Mouse (Mus musculus) T-cell, adult 2 months (primary cell): ENCODE data around the gene Tesk2.
"Not testable (repeated sequence)": the region's sequence is repeated elsewhere in the genome, so short reads cannot be mapped to it uniquely, and the experiment has no call there.

Source experiments
- DNase-seq: peaks from one replicate; pipeline ENCODE4 v3.0.0; 2022; ENCODE audit warnings: low spot score

Tesk2 gene

DNA sequence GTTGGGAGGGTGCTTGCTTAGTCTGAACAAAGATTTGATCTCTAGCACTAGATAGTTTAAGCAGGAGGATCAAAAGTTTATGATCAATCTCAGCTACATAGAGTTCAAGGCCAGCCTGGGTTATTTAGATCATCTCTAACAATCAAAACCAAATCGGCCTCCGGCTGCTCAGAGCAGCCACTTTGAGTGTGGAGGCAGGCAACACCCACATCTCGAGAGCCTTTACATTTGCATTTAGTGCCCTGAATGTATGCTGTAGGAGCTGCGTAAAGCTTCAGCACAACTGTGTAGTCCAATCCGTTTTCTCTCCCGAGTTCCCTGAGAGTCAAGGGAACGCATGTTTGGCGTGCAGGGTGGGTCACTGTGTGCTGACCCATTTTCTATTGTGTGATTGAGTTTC is 71.7 kb downstream of the Tesk2 start:
- DNase-seq, result no peak

DNA sequence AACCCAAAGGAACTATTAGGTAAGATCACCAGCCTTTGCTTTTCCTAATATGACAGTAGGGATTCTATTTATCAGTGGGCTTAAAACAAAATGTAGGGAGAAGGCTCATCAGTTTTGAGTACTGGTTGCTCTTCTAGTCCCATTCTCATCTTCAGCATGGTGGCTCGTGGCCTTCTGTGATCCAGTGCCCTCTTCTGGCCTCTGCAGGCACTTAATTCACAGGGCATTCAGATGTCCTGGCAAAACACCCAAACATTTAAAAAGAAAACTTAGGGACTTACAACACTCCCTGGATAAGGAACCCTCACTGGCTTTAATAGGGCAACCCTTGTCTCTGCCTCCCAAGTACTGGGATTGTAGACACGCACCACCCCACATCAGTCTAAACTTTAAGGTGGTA is 73.5 kb downstream of the Tesk2 start:
- no peak for DNase-seq

DNA sequence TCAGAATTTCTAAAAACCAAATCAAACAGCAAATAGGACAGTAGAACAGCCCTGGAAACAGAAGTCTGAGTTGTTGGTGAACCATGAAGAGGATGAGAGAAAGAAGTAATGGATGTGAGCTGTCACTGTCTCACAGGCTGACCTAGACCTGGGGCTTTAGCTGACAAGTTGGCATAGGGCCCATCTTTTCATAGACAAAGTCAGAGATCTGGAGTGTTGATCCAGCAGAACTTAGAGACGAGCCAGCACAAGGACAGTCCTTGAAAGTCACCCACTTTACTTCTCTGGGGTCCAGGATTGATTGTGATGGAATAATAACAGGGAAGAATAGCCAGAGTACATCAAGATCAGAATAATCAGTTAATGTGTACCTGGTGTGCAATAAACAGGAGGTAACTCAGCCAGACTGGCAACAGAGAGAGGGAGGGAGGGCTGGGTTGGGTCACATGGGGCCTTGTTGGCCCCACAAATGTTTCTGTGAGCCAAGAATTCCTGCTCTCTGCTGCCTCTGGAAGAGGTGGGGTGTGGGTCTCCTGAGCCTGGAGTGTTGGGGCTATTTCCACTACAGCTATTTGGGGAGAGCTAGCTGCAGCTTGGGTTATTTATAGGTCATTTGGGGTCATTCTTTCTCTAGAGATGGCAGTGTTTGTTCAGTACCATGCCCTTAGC is 75.8 kb downstream of the Tesk2 start:
- DNase-seq, result no peak

DNA sequence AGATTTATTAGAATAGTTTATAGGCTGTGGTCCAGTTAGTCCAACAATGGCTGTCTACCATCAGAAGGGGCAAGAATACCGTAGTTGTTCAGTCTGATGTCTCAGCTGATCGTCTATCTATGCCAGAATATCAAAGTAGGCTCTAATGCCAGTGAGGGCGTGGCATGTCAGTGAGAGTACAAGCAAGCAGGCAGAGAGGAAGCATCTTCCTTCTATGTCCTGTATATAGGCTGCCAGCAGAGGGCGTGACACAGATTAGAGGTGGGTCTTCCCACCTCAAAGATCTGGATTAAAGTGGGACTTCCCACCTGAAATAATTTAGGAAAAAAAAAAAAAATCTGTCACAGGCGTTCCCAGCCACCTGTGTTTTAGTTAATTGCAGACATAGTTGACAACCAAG is 79.2 kb downstream of the Tesk2 start:
- no peak for DNase-seq

DNA sequence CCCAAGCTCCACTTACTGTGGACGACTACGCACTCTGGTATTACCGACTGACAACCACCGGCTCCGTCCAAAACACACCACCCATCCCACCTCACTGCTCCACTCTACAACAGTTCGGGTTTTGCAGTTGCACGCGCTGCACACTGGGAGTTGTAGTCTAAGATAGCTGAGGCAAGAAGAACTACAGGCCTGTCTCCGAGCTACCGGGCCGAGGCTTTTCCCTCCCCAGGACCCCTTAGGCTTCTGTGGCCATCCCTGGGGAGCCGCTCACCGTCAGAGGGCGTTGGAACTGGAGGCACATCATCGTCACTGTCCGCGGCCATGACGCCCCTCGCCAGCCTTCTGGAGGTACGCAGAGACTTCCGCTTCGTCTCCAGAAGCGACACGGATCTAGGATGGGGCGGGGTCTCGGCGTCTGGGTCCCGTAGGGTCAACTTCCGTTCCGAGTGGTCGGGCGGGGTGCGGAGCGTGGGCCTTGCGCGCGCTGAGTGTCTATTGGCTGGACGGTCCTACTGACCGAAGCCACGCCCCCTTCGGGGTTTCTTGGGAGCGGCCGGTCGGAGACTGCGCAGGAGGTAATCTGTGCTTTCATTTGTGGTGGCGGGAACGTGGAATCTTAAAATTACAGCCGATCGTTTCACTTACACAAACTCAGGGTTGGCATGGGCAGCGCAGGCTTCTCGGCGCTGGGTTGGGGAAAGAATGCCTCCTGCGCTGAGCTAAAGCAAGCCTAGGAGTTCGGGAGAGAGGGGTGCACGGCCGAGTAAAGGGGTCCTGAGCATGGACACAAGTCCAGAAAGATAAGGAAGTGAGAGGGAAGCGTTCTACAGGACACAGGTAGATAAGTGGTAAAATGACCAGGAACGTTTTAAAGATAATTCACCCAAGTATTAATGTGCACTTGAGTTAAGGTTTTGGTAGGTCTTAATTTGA is 86.7 kb downstream of the Tesk2 start, which contains the start of the genes Toe1 and Mutyh:
Gene Toe1 (minus strand): TSS at position 444 of the 933 bp plus-strand sequence.
Gene Mutyh (plus strand): TSS at position 527 of the 933 bp plus-strand sequence.
- DNase-seq, result peak; percentile 92

DNA sequence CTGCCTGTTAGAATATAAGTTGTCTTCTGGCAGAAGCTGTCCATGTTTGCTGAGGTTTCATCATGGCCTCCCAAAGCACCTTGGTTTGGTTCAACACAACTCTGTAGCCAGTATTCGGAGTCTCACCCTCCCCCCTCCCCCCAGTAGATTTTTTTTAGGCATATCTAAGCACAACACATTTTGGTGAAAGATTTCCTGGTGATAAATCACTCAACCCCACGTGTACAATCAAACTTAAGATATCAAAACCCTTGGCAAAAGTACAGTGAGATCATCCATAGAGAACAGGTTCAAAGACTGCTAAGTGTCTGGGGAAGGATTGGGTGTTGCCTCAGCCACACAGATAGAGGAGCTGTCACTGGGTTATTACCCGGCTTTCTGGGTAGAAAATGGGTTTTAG is 90.3 kb downstream of the Tesk2 start:
- no peak for DNase-seq

DNA sequence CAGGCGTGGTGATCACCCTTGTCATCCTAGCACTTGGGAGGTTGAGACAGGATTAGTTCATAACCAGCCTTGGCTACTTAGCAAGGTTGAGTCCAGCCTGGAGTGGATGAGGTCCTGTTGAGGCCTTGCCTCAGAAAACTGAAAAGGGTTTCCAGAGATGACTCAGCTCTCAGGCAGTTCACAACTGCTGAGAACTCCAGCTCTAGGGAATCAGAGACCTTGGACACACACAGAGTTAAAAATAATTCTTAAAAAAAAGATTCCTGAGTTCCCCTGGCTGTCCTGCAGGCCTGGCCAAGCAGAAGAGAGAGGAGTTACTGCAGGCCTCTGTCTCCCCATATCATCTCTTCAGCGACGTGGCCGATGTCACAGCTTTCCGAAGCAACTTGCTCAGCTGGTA is 94.5 kb downstream of the Tesk2 start:
- no peak for DNase-seq

DNA sequence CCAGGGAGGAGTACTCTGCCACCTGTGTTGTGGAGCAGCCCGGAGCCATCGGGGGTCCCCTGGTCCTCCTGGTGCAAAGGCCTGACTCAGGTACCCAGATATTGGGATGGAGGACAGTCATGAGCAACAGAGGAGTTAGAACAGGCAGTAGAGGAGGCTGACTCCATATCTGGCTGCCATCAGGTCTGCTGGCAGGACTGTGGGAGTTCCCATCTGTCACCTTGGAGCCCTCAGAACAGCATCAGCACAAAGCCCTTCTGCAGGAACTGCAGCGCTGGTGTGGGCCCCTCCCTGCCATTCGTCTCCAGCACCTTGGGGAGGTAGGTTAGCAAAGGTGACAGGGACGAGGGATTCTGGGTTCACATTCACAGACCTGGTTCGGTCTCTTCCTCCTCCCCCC is 96.7 kb downstream of the Tesk2 start:
- no peak for DNase-seq

DNA sequence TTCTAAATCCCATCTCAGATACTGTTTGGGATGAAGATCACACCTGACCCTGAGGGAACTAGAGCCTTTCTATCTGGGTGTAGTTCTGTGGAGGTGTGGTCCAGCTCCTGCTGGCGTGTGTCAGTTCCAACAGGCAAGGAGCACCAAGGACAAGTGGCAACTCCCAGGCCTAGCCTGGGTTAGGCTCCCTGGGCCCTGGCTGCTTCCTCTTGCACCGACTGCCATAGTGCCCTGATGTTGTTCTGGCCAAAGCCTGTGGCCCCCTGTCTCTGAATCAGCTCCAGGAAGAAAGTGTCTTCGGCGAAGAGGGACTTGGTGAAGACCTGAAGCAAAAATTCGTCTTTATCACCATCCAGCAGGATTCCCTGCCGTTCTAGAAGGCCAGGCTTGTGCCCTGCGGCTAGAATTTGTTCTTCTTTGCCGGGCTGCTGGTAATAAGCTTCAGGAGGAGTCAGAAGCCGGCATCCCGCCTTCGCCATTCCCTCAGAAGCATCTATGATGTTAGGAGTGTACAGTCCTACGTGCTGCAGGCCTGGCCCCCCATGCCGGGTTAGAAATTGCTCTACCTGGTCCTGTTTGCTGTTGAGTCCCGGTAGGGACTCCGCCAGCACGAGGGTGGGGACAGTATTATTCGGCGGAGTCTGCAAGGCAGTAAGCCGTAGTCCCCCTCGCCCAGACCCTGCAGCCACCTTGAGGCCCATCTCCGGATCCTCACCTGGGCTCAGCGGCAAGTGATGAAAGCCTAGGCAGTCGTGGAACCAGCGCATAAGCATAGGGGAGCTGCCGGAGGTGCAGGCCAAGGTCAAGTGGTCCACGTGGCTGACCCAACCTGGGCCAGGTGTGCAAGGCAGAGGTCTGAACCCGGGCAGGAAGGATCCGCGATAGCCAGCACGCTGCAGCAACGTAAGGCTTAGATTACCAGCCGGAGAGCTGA is 99.5 kb downstream of the Tesk2 start:
- DNase-seq, result no peak

DNA sequence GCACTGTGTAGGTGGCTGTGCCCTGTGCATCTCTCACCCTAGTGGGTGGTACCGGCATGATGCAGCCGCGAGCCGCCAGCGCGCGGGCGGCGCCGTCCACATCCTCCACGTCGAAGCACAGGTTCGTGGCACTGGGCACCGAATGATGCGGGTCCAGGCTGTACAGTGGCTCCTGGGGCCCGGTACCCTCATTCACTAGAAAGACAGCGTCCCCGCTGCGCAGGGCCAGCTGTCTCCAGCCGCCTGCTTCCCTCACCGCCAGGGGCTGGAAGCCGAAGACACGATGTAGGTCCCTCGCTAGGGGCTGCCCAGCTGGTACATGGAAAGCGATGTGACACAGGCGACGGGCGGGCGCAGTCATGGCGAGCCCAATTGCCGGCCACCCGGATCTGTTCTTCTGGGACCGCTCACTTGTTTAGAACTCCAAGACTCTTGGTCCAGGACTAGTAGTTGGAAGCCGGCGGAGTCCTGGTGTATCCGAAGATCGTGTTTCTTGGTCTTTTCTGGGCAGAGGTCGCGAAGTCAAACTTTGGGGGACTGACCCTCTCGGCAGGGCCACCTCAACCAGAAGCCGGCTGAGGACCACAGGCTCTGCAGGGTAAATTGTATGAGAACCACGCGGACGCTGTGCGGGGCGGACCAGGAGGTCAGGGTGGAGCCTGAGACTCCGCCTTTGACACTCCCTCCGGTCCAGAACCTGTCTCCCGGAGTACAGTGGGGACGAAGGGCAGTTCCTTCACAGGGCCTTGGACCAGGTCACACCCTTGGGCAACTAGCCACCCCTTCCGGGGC is 100.3 kb downstream of the Tesk2 start:
- peak; percentile 43 for DNase-seq

DNA sequence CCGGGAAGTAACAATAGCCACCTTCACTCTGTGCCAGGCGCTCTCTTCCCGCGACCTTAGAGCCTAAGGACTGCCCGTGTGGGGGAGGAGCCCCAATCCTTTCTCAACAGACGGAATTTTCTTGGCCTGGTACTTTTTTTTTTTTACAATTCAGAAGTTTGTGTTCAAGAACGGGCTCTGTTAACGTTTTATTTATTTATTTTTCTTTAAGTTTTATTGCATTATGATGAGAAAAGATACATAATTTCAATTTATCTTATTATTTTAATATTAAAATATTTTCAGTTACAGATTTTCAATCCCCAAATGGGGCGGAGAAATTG is 100.9 kb downstream of the Tesk2 start, which contains the start of gene Hpdl:
Gene Hpdl (minus strand): TSS at position 14 of the 323 bp plus-strand sequence.
- DNase-seq, result no peak

DNA sequence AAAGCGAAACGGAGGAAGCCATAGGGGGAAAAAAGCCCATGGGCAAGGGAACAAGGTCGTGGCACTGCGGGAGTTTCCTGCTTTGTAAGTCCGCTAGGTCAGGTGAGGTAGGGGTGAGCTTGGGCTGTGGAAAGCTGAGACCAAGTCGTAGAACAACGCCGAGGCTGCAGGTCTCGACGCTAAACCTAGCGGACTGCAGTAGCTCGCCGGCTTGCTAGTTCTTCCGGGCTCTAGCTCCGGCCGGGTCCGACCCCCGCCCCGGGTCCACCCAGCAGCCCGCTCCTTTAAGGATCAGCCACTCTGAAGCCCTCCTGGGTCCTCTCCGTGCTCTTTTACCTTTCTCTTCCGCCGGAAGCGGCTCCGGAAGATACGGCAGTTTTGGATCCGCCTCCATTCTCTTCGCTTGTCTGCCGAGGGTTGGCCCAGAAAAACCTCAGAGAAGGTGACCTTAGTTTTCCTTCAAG is 103.8 kb downstream of the Tesk2 start:
- DNase-seq, result peak; percentile 75

DNA sequence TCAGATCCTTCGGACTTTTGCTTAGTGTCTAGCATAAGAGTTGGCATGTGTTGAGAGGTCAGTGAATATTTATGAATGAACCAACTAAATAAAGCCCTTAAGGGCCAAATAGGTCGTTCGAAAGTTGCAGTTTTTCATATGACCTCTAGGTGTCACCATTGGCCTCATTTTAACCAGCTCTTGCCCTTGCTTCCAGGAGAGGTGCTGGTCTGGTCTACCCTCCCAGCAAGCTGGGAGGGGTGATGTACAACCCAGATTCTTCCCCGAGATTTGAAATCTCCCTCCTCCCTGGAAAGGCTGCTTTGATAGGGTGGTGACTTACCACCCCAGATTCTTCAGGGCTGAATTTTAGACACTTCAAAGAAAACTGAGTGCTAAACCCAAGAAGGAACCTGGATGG is 107.1 kb downstream of the Tesk2 start:
- peak; percentile 58 for DNase-seq

DNA sequence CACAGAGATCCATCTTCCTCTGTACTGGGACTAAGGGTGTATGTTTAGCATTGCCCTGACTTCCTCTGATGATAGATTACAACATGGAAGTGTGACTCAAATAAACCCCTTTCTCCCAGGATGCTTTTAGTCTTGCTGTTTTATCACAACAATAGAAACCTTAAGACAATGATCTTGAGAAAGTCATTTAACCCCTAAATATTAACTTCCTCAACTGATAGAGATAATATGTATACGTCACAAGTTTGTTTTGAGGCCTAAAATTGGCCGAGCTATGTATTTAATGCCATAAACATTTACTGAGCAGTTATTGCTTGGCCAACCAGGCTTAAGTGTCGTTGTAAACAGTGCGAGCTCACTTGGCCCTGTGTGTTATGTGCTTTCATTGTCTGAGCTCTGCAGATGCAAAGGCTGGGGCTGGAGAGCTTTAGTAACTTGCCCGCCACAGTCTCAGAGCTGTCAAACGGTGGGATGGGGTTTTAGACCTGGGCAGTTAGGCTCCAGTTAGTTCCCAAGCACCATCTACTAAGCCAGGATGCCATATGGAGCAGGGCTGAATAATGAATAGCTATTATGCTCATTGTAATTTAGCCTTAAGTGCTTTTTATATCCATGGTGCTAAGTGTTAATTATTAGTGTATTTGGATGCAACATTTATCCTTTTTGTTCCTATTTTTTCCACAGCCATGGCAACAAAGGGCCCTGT is 108.8 kb downstream of the Tesk2 start:
- DNase-seq, result no peak

DNA sequence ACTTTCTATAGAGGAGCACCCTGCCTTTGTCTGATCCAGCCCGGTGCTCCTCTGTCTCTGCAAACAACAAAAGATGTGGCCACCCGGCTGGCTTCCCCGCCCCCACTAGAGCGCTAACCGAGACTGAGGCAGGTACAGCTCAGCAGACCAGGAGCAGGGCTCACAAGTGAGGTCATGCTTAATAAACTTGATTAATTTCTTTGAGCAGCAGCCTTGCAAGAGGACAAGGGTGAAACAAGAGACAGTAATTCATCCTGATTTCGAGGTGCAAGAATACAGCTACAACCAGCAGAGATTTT is 109.3 kb downstream of the Tesk2 start:
- no peak for DNase-seq

DNA sequence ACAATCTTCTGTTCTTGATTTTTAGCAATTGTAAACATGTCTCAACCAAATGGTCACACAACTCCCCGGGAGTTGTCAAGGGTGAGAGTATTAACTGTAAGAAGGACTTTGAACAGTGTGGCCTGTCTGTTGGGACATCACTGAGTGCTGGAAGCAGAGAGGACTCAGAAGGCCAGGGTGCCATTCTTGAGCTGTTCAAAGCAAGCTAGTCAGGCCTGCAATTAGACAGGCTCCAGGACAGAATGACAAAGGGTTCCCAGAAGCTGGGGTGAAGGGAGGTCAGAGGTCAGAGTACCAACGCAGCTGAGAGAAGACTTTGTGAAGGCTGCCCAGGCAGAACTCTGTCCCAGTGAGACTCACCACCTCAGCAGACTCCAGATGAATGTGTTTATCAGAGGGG is 118.3 kb downstream of the Tesk2 start:
- no peak for DNase-seq

DNA sequence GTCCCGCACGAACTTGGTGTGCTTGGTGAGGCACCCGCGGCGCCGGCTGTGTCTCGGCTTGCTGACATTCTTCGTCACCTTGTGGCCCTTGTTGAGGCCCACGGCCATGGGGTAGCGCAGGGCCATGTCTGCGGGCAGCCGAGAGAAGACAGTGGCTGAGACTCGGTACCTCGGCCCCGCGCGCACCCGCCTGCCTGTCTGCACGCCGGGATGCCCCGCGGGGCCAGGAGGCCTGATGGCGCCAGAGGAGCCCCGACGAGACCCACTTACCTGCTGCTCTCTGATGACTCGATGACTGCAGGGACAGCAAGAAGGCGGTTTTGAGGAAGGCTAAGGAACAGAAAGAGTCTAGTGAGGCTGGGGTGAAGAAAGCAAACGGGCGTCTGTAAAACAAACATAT is 119.3 kb downstream of the Tesk2 start:
- not testable (repeated sequence) for DNase-seq

DNA sequence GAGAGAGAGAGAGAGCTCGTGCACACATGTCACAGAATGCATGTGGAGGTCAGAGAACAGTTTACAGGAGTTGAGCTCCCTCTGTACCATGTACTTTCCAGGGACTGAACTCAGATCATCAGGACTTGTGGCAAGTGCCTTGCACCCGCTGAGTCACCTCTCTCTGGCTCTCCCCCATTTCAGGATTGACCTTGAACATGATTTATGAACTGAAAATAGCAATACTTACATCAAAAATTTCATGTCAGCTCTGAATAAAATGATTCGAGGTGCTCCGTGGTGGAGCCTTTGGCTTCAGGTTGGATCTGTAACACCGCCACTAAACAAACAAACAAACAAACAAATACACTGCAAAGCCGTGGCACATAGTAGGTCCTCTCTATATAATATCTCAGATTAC is 120.1 kb downstream of the Tesk2 start:
- DNase-seq, result no peak

DNA sequence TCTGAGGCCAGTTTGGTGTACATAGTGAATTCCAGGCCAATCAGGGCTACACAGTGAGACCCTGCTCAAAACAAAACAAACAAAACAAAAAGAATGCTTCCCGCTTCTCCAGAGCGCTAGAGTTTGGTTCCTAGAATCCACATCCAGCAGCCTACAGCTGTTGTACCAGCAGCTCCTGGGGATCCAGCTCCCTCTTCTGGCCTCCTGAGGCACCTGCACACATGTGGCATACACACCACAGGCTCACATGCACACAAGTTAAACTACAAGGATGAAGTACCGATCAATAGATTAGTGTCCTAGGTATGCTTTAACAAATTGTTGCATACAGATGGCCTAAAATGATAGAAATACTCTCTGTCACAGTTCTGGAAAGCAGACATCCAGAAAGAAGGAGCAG is 123.6 kb downstream of the Tesk2 start:
- no peak for DNase-seq

DNA sequence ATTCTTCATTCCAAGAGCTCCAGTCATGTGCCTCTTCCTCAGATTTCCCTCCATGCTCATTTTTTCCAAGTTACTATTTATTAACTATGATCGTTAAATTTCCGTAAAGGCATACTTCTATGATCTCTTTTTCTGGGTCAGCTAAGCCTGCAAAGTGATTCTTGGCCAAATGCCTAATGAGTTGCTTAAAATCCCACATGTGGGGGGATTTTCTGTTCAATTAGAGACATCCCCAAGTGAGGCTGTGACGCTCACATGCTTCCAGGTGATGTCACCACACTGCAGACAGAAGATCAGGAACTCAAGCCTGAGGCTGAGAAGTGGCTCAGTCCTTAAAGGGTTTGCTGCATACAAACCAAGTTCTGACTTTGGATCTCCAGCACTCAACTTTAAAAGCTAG is 129.2 kb downstream of the Tesk2 start:
- no peak for DNase-seq

DNA sequence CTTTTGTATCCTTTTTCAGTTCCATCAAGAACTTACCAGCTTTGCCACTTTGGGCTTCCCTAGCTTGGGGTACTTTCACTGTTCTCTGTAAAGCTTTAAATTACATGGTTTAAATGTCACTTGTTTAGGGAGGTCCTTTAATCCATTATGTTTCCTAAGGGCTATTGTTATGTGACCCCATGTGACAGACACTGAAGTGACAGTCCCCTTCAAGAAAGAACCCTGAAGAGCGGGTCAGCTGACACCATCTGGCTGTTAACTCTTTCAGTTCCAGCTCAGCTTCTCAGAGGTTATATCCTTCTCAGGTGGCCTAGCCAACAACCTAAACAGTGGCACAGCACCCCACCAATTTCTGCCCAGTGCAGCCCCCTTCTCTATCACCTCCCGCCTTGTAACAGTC is 133.5 kb downstream of the Tesk2 start:
- no peak for DNase-seq
